Mouse (Mus musculus) embryonic facial prominence, embryonic 12.5 days (tissue): ENCODE results near the gene Plekha3. TPM values are rescaled to one million over a fixed set of nuclear protein-coding genes. Genes with fewer than 3 reads are reported as not detected.
A peak's percentile ranks its signal among the peaks of the same experiment; 100 is the strongest.

Source experiments
- ATAC-seq: fragments of 200-750 bp; cut with Nextera tagmentation; 2 replicates; pipeline ENCODE4 v1.8.0; 2017; ENCODE audit not compliant: insufficient number of reproducible peaks, insufficient read depth, low FRiP score, low TSS enrichment
- H3K27ac ChIP-seq: fragments of 300-500 bp; sonication (generic); 2 replicates; pipeline ENCODE4 v1.5.1; 2016; ENCODE audit warnings: mild to moderate bottlenecking
- H3K27me3 ChIP-seq: fragments of 300-500 bp; sonication (generic); 2 replicates; pipeline ENCODE4 v1.6.1; 2016; ENCODE audit warnings: mild to moderate bottlenecking, moderate library complexity
- H3K36me3 ChIP-seq: fragments of 300-500 bp; sonication (generic); 2 replicates; pipeline ENCODE4 v1.6.1; 2016; ENCODE audit warnings: mild to moderate bottlenecking
- H3K4me1 ChIP-seq: fragments of 300-500 bp; sonication (generic); 2 replicates; pipeline ENCODE4 v1.6.1; 2016
- H3K4me2 ChIP-seq: fragments of 300-500 bp; sonication (generic); replicated peaks from 2 replicates; pipeline ENCODE4 v1.6.1; 2016; ENCODE audit warnings: mild to moderate bottlenecking, moderate library complexity
- H3K4me3 ChIP-seq: fragments of 300-500 bp; sonication (generic); 2 replicates; pipeline ENCODE4 v1.5.1; 2016; ENCODE audit warnings: mild to moderate bottlenecking
- H3K9ac ChIP-seq: fragments of 300-500 bp; sonication (generic); 2 replicates; pipeline ENCODE4 v1.6.1; 2016; ENCODE audit warnings: mild to moderate bottlenecking, moderate library complexity
- H3K9me3 ChIP-seq: fragments of 300-500 bp; sonication (generic); 2 replicates; pipeline ENCODE4 v1.6.1; 2016; ENCODE audit warnings: mild to moderate bottlenecking, moderate library complexity
- WGBS: fragments of 180-500 bp; shearing (Covaris S2); methylation state at CpG from one replicate; pipeline ENCODE4 v1.1.7; 2016; 5-methylcytosine and 5-hydroxymethylcytosine counted together
- polyA plus RNA-seq: library from polyadenylated mRNA; unstranded; fragments of >200 nt; fragmentation: Nextera tagmentation; extraction: Ambion mirVana; gene quantifications from 2 replicates; pipeline ENCODE4 v1.2.1, GENCODE M21; 2016

Gene Plekha3
- 15.2 and 15.8 TPM in 2 replicates for polyA plus RNA-seq

DNA sequence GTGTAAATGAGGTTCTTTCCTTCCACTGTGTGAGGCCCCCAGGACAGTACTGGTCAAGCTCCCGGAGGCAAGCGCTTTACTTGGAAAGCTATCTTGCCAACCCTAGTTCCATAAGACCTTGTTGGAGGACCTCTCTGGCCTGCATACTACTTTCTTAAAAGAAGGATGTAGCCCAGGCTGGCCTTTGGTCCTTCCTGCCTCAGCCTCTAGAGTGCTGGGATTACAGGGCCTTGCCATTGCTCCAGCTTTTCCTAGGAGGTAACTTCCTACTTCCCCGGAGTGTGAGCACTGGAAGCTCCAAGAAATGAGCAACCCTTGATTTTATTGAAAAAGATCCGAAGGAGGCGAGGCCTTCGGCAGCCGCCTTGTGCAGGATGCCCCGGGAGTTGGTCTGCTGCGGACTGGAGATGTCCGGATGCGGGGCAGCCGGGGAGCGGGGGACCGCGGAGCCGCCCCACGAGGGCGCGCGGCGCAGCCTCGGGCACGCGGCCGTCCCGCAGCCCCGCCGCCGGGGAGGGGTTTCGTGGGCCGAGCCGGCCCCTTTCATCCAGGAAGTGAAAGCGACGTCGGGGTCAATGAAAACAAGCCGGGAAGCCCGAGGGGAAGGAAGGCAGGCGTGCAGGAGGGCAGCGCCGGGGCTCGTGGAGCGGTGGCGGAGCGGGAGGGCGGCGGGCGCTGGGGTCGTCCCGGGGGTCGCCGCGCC, at the start of gene Plekha3:
Gene Plekha3 (plus strand): TSS at position 557 of the 703 bp plus-strand sequence.
- 5% methylated on average over 44 of the region's 52 CpGs for WGBS
- Histone ChIP-seq H3K4me3 (peak within 1 kb of the TSS; percentile 78), H3K9ac (peak within 1 kb of the TSS; percentile 88), H3K36me3 (0 out of 2 replicates have a peak, but pooled peaks cover 9% of the 10 kb centered on the region), H3K27ac (peak within 1 kb of the TSS; percentile 85), H3K27me3 (no peaks in the 10 kb centered on the region), H3K4me2 (peak within 1 kb of the TSS; percentile 56), H3K9me3 (no peaks in the 10 kb centered on the region), H3K4me1 (peaks cover 10% of the 10 kb centered on the region)
- ATAC-seq: peak; percentile 57

DNA sequence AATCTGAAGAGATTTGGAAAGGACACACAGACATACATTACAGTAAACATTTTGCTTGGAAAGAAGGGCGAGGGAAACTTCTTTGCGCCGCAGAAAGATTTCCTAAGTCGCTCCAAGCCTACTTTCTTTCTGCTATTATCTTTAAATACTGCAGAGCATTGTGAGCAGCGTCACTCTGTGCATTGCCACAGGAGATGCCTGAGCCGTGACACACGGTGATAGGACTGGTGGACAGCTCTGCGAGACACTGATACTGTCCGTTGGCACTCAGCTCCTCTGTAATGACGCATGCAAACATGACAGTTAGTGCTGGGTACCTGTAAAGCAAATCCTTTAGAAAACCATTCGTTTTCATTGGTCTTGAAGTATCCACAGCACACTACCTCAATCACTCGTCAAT, 44.8 kb upstream of the Plekha3 start:
- H3K36me3 ChIP-seq: peaks cover 80% of the 10 kb centered on the region
- H3K4me3 ChIP-seq: no peak overlapping the region
- no peak for ATAC-seq
- no peak overlapping the region for H3K9ac ChIP-seq
- no peaks in the 10 kb centered on the region for H3K27me3 ChIP-seq
- H3K27ac ChIP-seq: no peak overlapping the region
- WGBS: 93% methylated on average over 12 of the region's 12 CpGs
- no peak overlapping the region for H3K4me2 ChIP-seq
- H3K4me1 ChIP-seq: no peaks in the 10 kb centered on the region
- no peaks in the 10 kb centered on the region for H3K9me3 ChIP-seq

DNA sequence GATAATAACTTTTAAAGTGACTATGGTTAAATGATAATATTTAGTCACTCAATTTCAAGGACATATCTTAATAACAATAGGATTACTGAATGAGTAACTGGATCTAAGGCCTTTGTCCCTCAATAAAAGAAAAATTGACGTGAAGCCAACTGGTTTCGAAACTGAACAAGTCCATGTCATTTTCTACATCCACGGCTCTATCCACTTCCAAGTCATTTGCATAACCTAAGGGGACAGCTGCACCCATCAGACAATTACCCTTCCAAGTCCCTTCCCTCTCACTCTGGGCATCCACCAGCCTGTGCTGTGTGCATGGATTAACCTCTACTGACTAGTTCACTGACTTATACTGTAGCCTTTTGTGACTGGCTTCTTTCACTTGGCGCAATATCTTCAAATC, 43.5 kb upstream of the Plekha3 start:
- Histone ChIP-seq H3K4me2 (no peak overlapping the region), H3K9me3 (no peaks in the 10 kb centered on the region), H3K27me3 (no peaks in the 10 kb centered on the region), H3K9ac (no peak overlapping the region), H3K4me3 (no peak overlapping the region), H3K4me1 (no peaks in the 10 kb centered on the region), H3K36me3 (peaks cover 82% of the 10 kb centered on the region), H3K27ac (no peak overlapping the region)
- 91% methylated on average over 4 of the region's 4 CpGs for WGBS
- no peak for ATAC-seq

DNA sequence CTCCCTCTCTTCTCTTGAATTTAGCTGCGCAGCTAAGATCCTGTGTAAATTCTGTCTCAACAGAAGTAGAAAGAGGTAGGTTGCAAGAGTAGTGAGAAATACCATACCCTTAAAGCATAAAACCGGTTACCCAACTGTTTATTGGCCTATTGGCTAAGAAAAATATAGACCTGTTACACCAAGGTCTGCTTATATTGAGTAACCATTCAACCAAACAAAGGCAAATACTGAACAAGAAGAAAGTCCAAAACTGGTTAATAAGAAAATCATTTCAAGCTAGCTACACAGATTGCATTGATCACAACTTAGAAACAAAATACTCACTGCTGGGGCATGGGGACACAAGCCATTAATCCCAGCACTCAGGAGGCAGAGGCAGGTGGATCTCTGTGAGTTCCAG, 35.4 kb upstream of the Plekha3 start:
- no peak for ATAC-seq
- Histone ChIP-seq H3K36me3 (peaks cover 65% of the 10 kb centered on the region), H3K4me1 (no peaks in the 10 kb centered on the region), H3K4me3 (no peak overlapping the region), H3K9me3 (no peaks in the 10 kb centered on the region), H3K4me2 (no peak overlapping the region), H3K27me3 (no peaks in the 10 kb centered on the region), H3K9ac (no peak overlapping the region), H3K27ac (no peak overlapping the region)
- 95% methylated on average over 2 of the region's 2 CpGs for WGBS

DNA sequence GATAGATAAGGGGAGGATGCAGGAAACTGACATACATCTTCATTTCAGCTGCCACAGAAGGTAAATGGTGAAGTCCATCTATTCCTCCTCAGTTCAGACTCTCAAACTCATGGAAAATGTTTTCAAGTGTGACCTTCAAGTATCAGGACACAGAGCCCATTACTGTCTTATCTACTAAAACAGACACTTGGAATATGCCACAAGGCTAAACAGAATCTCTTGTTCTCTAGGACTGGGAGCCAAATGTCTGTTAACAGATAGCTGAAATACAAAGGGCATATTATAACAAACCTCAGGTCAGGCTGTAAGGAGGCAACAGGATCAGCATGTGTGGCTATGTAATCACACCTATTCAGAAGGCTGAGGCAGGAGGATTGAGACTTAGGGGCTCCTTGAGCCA, 31.3 kb upstream of the Plekha3 start:
- Histone ChIP-seq H3K36me3 (peaks cover 34% of the 10 kb centered on the region), H3K9ac (no peak overlapping the region), H3K4me3 (no peak overlapping the region), H3K27me3 (no peaks in the 10 kb centered on the region), H3K4me1 (peaks cover 9% of the 10 kb centered on the region; the same call in 1 of the 2 replicates), H3K4me2 (no peak overlapping the region), H3K27ac (no peak overlapping the region), H3K9me3 (no peaks in the 10 kb centered on the region)
- no peak for ATAC-seq

DNA sequence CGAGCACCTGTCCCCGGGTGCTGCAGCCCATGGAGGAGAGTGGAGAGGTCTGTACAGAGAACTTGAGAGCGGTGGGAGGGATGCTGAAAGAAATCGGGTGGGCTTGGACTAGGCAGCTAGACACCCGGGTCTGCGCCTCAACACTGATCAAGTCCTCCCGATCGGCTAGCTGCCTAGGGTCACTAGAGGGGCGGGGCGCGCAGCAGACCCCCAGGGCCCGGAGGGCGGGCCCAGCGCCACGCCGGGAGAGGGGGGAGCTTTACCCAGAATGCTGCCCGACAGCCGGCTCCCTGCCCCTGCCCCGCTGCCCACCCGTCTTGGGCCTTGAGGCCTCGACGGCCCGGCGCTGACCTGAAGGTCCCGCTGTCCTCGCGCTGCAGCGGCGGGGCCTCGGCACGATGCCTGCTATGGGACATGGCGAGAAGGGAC, 27.6 kb upstream of the Plekha3 start:
- peak overlapping the region; percentile 82 for H3K4me3 ChIP-seq
- H3K27me3 ChIP-seq: no peaks in the 10 kb centered on the region
- H3K27ac ChIP-seq: peak overlapping the region; percentile 91
- H3K36me3 ChIP-seq: peaks cover 9% of the 10 kb centered on the region; the same call in 1 of the 2 replicates
- WGBS: under 1% methylated on average over 32 of the region's 32 CpGs
- peak overlapping the region; percentile 90 for H3K9ac ChIP-seq
- ATAC-seq: peak; percentile 70
- H3K4me2 ChIP-seq: peak overlapping the region; percentile 78
- peaks cover 9% of the 10 kb centered on the region; the same call in 1 of the 2 replicates for H3K4me1 ChIP-seq
- no peaks in the 10 kb centered on the region for H3K9me3 ChIP-seq

DNA sequence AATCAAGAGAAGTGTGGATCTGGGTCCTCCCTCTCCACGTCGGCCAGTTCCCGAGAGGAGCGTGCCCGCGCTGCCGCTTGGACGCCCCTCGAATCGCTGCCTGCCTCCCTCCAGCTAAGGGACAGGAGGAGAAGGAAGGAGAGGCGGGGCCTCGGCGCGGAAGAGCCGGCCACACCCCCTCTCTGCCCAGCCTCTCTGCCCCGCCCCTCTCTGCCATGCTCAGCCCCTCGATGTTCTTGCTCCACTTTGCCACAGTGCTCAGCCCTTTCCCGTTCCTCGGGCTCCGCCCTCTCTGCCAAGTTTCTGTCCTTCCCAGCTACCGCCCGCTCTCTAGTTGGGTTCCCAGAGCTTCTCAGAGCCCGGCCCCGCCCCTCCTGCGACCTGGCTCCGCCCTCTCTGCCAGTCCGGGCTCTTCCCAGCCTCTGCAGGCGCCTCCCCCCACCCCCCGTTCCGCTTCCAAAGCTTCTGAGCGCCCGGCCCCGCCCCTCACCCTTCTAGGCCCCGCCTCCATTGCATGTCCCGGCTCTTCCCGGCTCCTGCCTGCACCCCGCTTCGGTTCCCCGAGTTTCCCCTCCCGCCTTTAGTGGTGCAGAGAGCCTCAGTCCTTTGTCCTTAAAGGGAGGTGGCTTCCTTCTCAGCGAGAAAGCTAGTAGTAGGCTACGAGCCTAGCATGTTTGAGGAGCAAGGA, 27.1 kb upstream of the Plekha3 start, which contains the start of the genes Prkra and Pjvk:
Gene Prkra (minus strand): TSS at position 133 of the 688 bp plus-strand sequence.
Gene Pjvk (plus strand): TSS at position 594 of the 688 bp plus-strand sequence.
- Histone ChIP-seq H3K27me3 (no peaks in the 10 kb centered on the region), H3K27ac (peak within 1 kb of the TSS; percentile 91), H3K4me3 (peak within 1 kb of the TSS; percentile 82), H3K4me2 (peak within 1 kb of the TSS; percentile 78), H3K4me1 (peaks cover 9% of the 10 kb centered on the region; the same call in 1 of the 2 replicates), H3K36me3 (peaks cover 5% of the 10 kb centered on the region; the same call in 1 of the 2 replicates), H3K9ac (peak within 1 kb of the TSS; percentile 90), H3K9me3 (no peaks in the 10 kb centered on the region)
- peak; percentile 100 for ATAC-seq
- 1% methylated on average over 37 of the region's 42 CpGs for WGBS

DNA sequence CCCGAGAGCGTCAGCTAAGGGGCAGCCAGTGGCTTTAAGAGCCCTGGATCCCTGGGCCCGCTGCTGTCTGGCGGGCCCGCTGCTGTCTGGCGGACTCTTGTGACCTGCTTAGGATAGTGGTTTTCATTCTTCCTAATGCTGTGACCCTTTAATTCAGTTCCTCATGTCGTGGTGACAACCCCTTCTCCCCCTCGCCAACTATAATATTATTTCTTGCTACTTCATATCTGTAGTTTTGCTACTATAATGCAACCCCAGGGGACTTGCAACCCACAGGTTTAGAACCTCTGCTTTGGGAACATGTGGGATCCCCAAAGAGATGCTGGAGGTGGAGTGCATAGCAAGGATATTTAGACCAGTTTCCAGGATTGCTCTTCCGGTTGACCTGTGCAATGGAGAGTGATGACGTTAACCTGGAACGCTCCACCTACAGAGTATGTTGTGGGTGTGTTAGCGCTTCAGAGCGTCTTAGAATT, 26.4 kb upstream of the Plekha3 start:
- ATAC-seq: peak; percentile 53
- H3K4me2 ChIP-seq: peak overlapping the region; percentile 78
- peak overlapping the region; percentile 91 for H3K27ac ChIP-seq
- 32% methylated on average over 13 of the region's 13 CpGs for WGBS
- no peaks in the 10 kb centered on the region for H3K9me3 ChIP-seq
- H3K9ac ChIP-seq: peak overlapping the region; percentile 90
- H3K4me3 ChIP-seq: peak overlapping the region; percentile 82; the same call in 1 of the 2 replicates
- peaks cover 9% of the 10 kb centered on the region; the same call in 1 of the 2 replicates for H3K4me1 ChIP-seq
- H3K27me3 ChIP-seq: no peaks in the 10 kb centered on the region
- peaks cover 3% of the 10 kb centered on the region; the same call in 1 of the 2 replicates for H3K36me3 ChIP-seq

DNA sequence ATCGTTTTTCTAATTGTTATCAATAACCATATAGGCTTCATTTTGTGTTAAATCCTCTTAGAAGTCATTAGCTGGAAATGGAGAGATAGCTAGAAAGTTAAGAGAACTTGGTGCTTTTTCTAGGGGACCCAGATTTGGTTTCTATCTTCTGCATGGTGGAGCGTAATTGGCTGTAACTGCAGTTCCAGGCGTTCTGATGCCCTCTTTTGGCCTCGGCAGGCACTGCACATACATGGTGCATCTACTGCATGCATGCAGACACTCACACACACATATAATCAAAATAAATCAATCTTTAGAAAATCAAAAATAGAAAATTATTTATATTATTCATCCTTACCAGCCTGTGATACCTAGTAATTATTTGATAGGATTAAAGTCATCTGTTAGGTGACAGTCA, 22.0 kb upstream of the Plekha3 start:
- Histone ChIP-seq H3K9ac (no peak overlapping the region), H3K9me3 (no peaks in the 10 kb centered on the region), H3K4me2 (no peak overlapping the region), H3K27ac (no peak overlapping the region), H3K4me3 (no peak overlapping the region), H3K4me1 (no peaks in the 10 kb centered on the region), H3K27me3 (no peaks in the 10 kb centered on the region), H3K36me3 (no peaks in the 10 kb centered on the region)
- ATAC-seq: no peak
- WGBS: 88% methylated on average over 4 of the region's 4 CpGs

DNA sequence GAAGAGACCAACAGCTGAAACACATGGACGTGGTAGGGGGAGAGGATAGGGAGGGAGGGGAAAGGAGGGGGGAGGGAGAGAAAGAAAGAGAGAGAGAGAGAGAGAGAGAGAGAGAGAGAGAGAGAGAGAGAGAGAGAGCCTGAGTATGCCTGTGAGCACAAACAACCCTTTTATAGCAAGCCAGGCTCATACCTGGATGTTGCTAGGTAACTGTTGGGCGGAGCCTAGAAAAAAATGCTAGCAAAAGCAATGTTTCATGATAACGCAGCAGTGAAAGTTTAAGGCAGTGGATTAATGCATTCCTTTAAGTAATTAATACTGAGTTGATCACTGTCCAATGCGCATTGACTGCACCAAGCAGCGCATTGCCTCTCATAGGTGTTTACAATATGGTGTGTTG, 20.4 kb upstream of the Plekha3 start:
- 79% methylated on average over 5 of the region's 5 CpGs for WGBS
- Histone ChIP-seq H3K36me3 (no peaks in the 10 kb centered on the region), H3K4me3 (no peak overlapping the region), H3K4me1 (no peaks in the 10 kb centered on the region; the same call in 1 of the 2 replicates), H3K4me2 (no peak overlapping the region), H3K27ac (no peak overlapping the region), H3K9me3 (no peaks in the 10 kb centered on the region), H3K9ac (no peak overlapping the region), H3K27me3 (no peaks in the 10 kb centered on the region)
- no peak for ATAC-seq

DNA sequence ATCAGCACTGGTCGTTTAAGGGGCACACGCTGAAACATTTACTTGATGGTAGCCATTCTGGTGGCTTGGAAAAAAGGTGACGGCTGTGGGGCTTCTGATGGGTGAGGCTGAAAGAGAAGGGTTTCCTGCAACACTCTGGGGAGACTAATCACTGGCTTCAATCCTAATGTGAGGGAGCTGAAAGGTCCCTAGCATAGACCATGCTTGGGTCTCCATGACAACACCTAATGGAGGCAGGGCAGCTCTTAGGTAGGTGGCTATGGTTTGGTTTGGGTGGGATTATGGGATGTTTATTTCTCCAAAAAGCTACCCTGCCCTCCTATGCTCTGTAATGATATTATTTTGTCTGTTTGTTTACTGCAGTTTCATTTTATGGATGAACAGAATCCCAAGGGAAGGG, 19.6 kb upstream of the Plekha3 start:
- Histone ChIP-seq H3K27ac (no peak overlapping the region), H3K4me2 (no peak overlapping the region), H3K9ac (no peak overlapping the region), H3K4me3 (no peak overlapping the region), H3K9me3 (no peaks in the 10 kb centered on the region), H3K4me1 (no peaks in the 10 kb centered on the region; the same call in 1 of the 2 replicates), H3K27me3 (no peaks in the 10 kb centered on the region), H3K36me3 (no peaks in the 10 kb centered on the region)
- ATAC-seq: no peak
- 80% methylated on average over 3 of the region's 3 CpGs for WGBS
